Mouse (Mus musculus) myocyte (in vitro differentiated cells): ENCODE measurements around the gene Man1b1. TPM values are rescaled to one million over a fixed set of nuclear protein-coding genes. Genes with fewer than 3 reads are reported as not detected.
A peak's percentile ranks its signal among the peaks of the same experiment; 100 is the strongest.

Experiments
- H3K27me3 ChIP-seq: one replicate; pipeline ENCODE4 v1.6.1; 2011; ENCODE audit not compliant: control insufficient read depth, insufficient read depth, insufficient read length
- H3K36me3 ChIP-seq: one replicate; pipeline ENCODE4 v1.6.1; 2011; ENCODE audit not compliant: control insufficient read depth, insufficient read depth
- H3K4me2 ChIP-seq: one replicate; pipeline ENCODE4 v1.6.1; 2011; ENCODE audit warnings: low read depth, control low read depth
- H3K4me3 ChIP-seq: one replicate; pipeline ENCODE4 v1.5.1; 2011; ENCODE audit warnings: mild to moderate bottlenecking, control low read depth, moderate library complexity
- H3K79me2 ChIP-seq: one replicate; pipeline ENCODE4 v1.6.1; 2011; ENCODE audit not compliant: control insufficient read depth, insufficient read depth
- H3ac ChIP-seq: one replicate; pipeline ENCODE4 v1.6.1; 2011; ENCODE audit not compliant: control insufficient read depth, insufficient read length
- CEBPB ChIP-seq: IDR thresholded peaks from 2 replicates; pipeline ENCODE4 v1.6.1; 2011; ENCODE audit warnings: mild to moderate bottlenecking, moderate library complexity; ENCODE audit not compliant: poor library complexity, insufficient read depth, severe bottlenecking
- E2F4 ChIP-seq: IDR thresholded peaks from one replicate; pipeline ENCODE4 v1.6.1; 2011; ENCODE audit warnings: mild to moderate bottlenecking, control low read depth, moderate library complexity; ENCODE audit not compliant: insufficient read depth
- MAX ChIP-seq: IDR thresholded peaks from one replicate; pipeline ENCODE4 v1.6.1; 2011; ENCODE audit warnings: low read depth, mild to moderate bottlenecking, control low read depth
- MYOD1 ChIP-seq, 3 experiments: IDR thresholded peaks; one replicate each; pipeline ENCODE4 v1.6.1; 2011; ENCODE audit warnings: control low read depth in 2 of 3, low read depth in 2 of 3, mild to moderate bottlenecking in 2 of 3, moderate library complexity in 1 of 3; ENCODE audit not compliant: insufficient read length in 2 of 3, control insufficient read depth in 1 of 3
- MYOG ChIP-seq, 3 experiments: IDR thresholded peaks; one replicate each; pipeline ENCODE4 v1.6.1; 2011; ENCODE audit warnings: control low read depth in 2 of 3, low read depth in 2 of 3, mild to moderate bottlenecking in 2 of 3; ENCODE audit not compliant: insufficient read length in 2 of 3, control insufficient read depth in 1 of 3, insufficient read depth in 1 of 3
- POLR2A ChIP-seq: IDR thresholded peaks from one replicate; pipeline ENCODE4 v1.6.1; 2011; ENCODE audit warnings: low read depth, mild to moderate bottlenecking, control low read depth, moderate library complexity; ENCODE audit not compliant: insufficient read length
- POLR2AphosphoS2 ChIP-seq: IDR thresholded peaks from one replicate; pipeline ENCODE4 v1.6.1; 2011; ENCODE audit warnings: low read depth, control low read depth; ENCODE audit not compliant: insufficient read length
- REST ChIP-seq: IDR thresholded peaks from one replicate; pipeline ENCODE4 v1.6.1; 2011; ENCODE audit warnings: mild to moderate bottlenecking, control low read depth, moderate library complexity; ENCODE audit not compliant: insufficient read depth, insufficient read length
- SRF ChIP-seq: IDR thresholded peaks from one replicate; pipeline ENCODE4 v1.6.1; 2011; ENCODE audit warnings: low read depth; ENCODE audit not compliant: control insufficient read depth, insufficient read length
- TCF12 ChIP-seq: IDR thresholded peaks from one replicate; pipeline ENCODE4 v1.6.1; 2011; ENCODE audit warnings: mild to moderate bottlenecking, control low read depth; ENCODE audit not compliant: poor library complexity, insufficient read depth, severe bottlenecking
- TCF3 ChIP-seq: IDR thresholded peaks from one replicate; pipeline ENCODE4 v1.6.1; 2011; ENCODE audit warnings: low read depth, control low read depth; ENCODE audit not compliant: insufficient read length
- USF1 ChIP-seq: IDR thresholded peaks from one replicate; pipeline ENCODE4 v1.6.1; 2011; ENCODE audit warnings: low read depth, mild to moderate bottlenecking, control low read depth, moderate library complexity
- polyA plus RNA-seq: library from polyadenylated mRNA; unstranded; fragments of >200 nt; fragmentation: generic; extraction: Trizol; gene quantifications from one replicate; pipeline ENCODE4 v1.2.1, GENCODE M21; 2012; ENCODE audit warnings: missing spikeins

The Man1b1 gene
- polyA plus RNA-seq, 1 experiment: 46.3 TPM

- TF ChIP-seq MYOG (IDR thresholded peaks at IDR 0.05; ENCODE audit: control insufficient read depth in 1 of 3, insufficient read depth in 1 of 3, insufficient read length in 2 of 3, low read depth in 2 of 3): no peak
- TF ChIP-seq REST: no peak
- no peak for TF ChIP-seq MAX
- TF ChIP-seq MYOD1 (IDR thresholded peaks at IDR 0.05; ENCODE audit: control insufficient read depth in 1 of 3, insufficient read length in 2 of 3, low read depth in 2 of 3): no peak
- TF ChIP-seq CEBPB: no peak
- no peak for TF ChIP-seq USF1
- no peak for TF ChIP-seq TCF12
- TF ChIP-seq E2F4: no peak
- no peak for TF ChIP-seq TCF3
- no peak for TF ChIP-seq POLR2A
- TF ChIP-seq POLR2AphosphoS2: no peak
- TF ChIP-seq SRF: no peak
- Histone ChIP-seq H3K4me3 (no peak overlapping the region), H3K27me3 (no peaks in the 10 kb centered on the region), H3K4me2 (no peak overlapping the region), H3ac (no peak overlapping the region), H3K36me3 (peaks cover 42% of the 10 kb centered on the region), H3K79me2 (no peaks in the 10 kb centered on the region)
These were observed 17.4 kb downstream of the Man1b1 start for GRCm38 (mm10) chr2:25349499-25349898.

- Histone ChIP-seq H3K79me2 (no peaks in the 10 kb centered on the region), H3K4me3 (no peak overlapping the region), H3ac (no peak overlapping the region), H3K36me3 (peaks cover 39% of the 10 kb centered on the region), H3K4me2 (no peak overlapping the region), H3K27me3 (no peaks in the 10 kb centered on the region)
- TF ChIP-seq MYOG (IDR thresholded peaks at IDR 0.05; ENCODE audit: control insufficient read depth in 1 of 3, insufficient read depth in 1 of 3, insufficient read length in 2 of 3, low read depth in 2 of 3): no peak
- TF ChIP-seq TCF3: no peak
- TF ChIP-seq MAX: no peak
- no peak for TF ChIP-seq CEBPB
These were observed 18.6 kb downstream of the Man1b1 start for GRCm38 (mm10) chr2:25350701-25351100.

- Histone ChIP-seq H3K36me3 (peaks cover 28% of the 10 kb centered on the region), H3K4me2 (no peak overlapping the region), H3K79me2 (no peaks in the 10 kb centered on the region), H3K27me3 (no peaks in the 10 kb centered on the region), H3ac (no peak overlapping the region), H3K4me3 (no peak overlapping the region)
- TF ChIP-seq TCF12: no peak
- TF ChIP-seq MYOD1 (IDR thresholded peaks at IDR 0.05; ENCODE audit: control insufficient read depth in 1 of 3, insufficient read length in 2 of 3, low read depth in 2 of 3): no peak
- no peak for TF ChIP-seq SRF
- TF ChIP-seq TCF3: no peak
- TF ChIP-seq MAX: no peak
- no peak for TF ChIP-seq CEBPB
- no peak for TF ChIP-seq POLR2A
- no peak for TF ChIP-seq USF1
These were observed 22.1 kb downstream of the Man1b1 start for GRCm38 (mm10) chr2:25354211-25354610.

- peak overlapping the region; percentile 30 for H3ac ChIP-seq
- H3K79me2 ChIP-seq: no peaks in the 10 kb centered on the region
- peak overlapping the region; percentile 43 for H3K4me3 ChIP-seq
- peak overlapping the region; percentile 84 for H3K4me2 ChIP-seq
- TF ChIP-seq MYOG (IDR thresholded peaks at IDR 0.05; ENCODE audit: control insufficient read depth in 1 of 3, insufficient read depth in 1 of 3, insufficient read length in 2 of 3, low read depth in 2 of 3) (no peak), MYOD1 (IDR thresholded peaks at IDR 0.05; ENCODE audit: control insufficient read depth in 1 of 3, insufficient read length in 2 of 3, low read depth in 2 of 3) (no peak), TCF3 (no peak), SRF (no peak), TCF12 (no peak), USF1 (no peak), REST (no peak)
- no peaks in the 10 kb centered on the region for H3K27me3 ChIP-seq
- peaks cover 16% of the 10 kb centered on the region for H3K36me3 ChIP-seq
These were observed 23.4 kb downstream of the Man1b1 start for GRCm38 (mm10) chr2:25355419-25356066.

GRCm38 (mm10) chr2:25356208-25357079 is 24.3 kb downstream of the Man1b1 start, which contains the start of gene Dpp7:
Gene Dpp7, minus strand, starts transcription at chr2:25356359.
- peak within 1 kb of the TSS; percentile 43 for H3K4me3 ChIP-seq
- no peak for TF ChIP-seq CEBPB
- peak; percentile 62 for TF ChIP-seq POLR2A
- TF ChIP-seq REST: no peak
- TF ChIP-seq MYOD1 (IDR thresholded peaks at IDR 0.05; ENCODE audit: control insufficient read depth in 1 of 3, insufficient read length in 2 of 3, low read depth in 2 of 3): no peak
- no peak for TF ChIP-seq MYOG (IDR thresholded peaks at IDR 0.05; ENCODE audit: control insufficient read depth in 1 of 3, insufficient read depth in 1 of 3, insufficient read length in 2 of 3, low read depth in 2 of 3)
- peak; percentile 2 for TF ChIP-seq E2F4
- no peak for TF ChIP-seq TCF3
- no peak for TF ChIP-seq TCF12
- TF ChIP-seq SRF: peak; percentile 9
- TF ChIP-seq MAX: peak; percentile 21
- TF ChIP-seq POLR2AphosphoS2: peak; percentile 21
- peak; percentile 100 for TF ChIP-seq USF1

More at GRCm38 (mm10) chr2:25356208-25357079, 24.3 kb downstream of the Man1b1 start, which contains the start of gene Dpp7:
- Histone ChIP-seq H3K4me2 (peak within 1 kb of the TSS; percentile 84), H3K79me2 (no peaks in the 10 kb centered on the region), H3K27me3 (no peaks in the 10 kb centered on the region), H3K36me3 (peaks cover 8% of the 10 kb centered on the region), H3ac (peak within 1 kb of the TSS; percentile 30)
